Mouse (Mus musculus) CH12.LX (cell line): ENCODE results near the gene Gm15557. TPM values are rescaled to one million over a fixed set of nuclear protein-coding genes. Genes with fewer than 3 reads are reported as not detected.

ENCODE experiments used
- DNase-seq: peaks from one replicate; pipeline ENCODE4 v3.0.0-alpha.2; 2013; ENCODE audit errors: extremely low read depth
- H3K27ac ChIP-seq: 2 replicates; pipeline ENCODE4 v1.5.1; 2012; ENCODE audit warnings: low read depth, mild to moderate bottlenecking, control low read depth, moderate library complexity; ENCODE audit not compliant: insufficient read depth
- H3K27me3 ChIP-seq: replicated peaks from 2 replicates; pipeline ENCODE3; 2012; ENCODE audit warnings: inconsistent platforms
- H3K36me3 ChIP-seq, 2 experiments: replicated peaks in 1 of 2; 2 replicates each; pipeline versions ENCODE3 to v1.6.1; 2012; ENCODE audit warnings: inconsistent platforms in 1 of 2, low read length in 1 of 2, mild to moderate bottlenecking in 1 of 2, mixed read lengths in 1 of 2, moderate library complexity in 1 of 2; ENCODE audit not compliant: control insufficient read depth in 1 of 2, insufficient read depth in 1 of 2
- H3K4me1 ChIP-seq, 2 experiments: 2 replicates each; pipeline ENCODE4 v1.6.1; 2012; ENCODE audit warnings: inconsistent platforms in 1 of 2, moderate library complexity in 1 of 2; ENCODE audit not compliant: insufficient read depth in 2 of 2, control insufficient read depth in 1 of 2
- H3K4me2 ChIP-seq: 2 replicates; pipeline ENCODE4 v1.6.1; 2012; ENCODE audit warnings: low read depth, mild to moderate bottlenecking, control low read depth; ENCODE audit not compliant: poor library complexity, insufficient read depth, severe bottlenecking
- H3K4me3 ChIP-seq, 3 experiments: fragments of 150-350 bp in 1 of 3; sonication (generic) in 1 of 3; replicated peaks in 1 of 3; 2 replicates each; pipeline versions ENCODE3 to v1.5.1; 2011 to 2012; ENCODE audit warnings: low read depth in 2 of 3, low read length in 2 of 3, mild to moderate bottlenecking in 2 of 3, moderate library complexity in 2 of 3, control low read depth in 1 of 3, improper control_type of control experiment in 1 of 3, inconsistent platforms in 1 of 3, mixed read lengths in 1 of 3; ENCODE audit not compliant: poor library complexity in 1 of 3
- H3K79me2 ChIP-seq: replicated peaks from 2 replicates; pipeline ENCODE4 v1.6.1; 2012; ENCODE audit warnings: mild to moderate bottlenecking, moderate library complexity; ENCODE audit not compliant: control insufficient read depth, poor library complexity, insufficient read depth, severe bottlenecking; ENCODE audit errors: extremely low read depth
- H3K9ac ChIP-seq: 2 replicates; pipeline ENCODE4 v1.6.1; 2012; ENCODE audit warnings: low read depth, mild to moderate bottlenecking, control low read depth, moderate library complexity; ENCODE audit not compliant: insufficient read depth
- H3K9me3 ChIP-seq: replicated peaks from 2 replicates; pipeline ENCODE3; 2012; ENCODE audit warnings: low read length, inconsistent platforms, mixed read lengths
- BHLHE40 ChIP-seq: IDR thresholded peaks from 2 replicates; pipeline ENCODE4 v1.6.1; 2011; ENCODE audit warnings: mild to moderate bottlenecking, low read depth, low read length, improper control_type of control experiment
- CHD1 ChIP-seq: IDR thresholded peaks from 2 replicates; pipeline ENCODE4 v1.6.1; 2012; ENCODE audit warnings: low read depth, low read length, improper control_type of control experiment, inconsistent platforms
- CTCF ChIP-seq, 2 experiments: IDR thresholded peaks in 1 of 2; conservative IDR thresholded peaks in 1 of 2; 2 replicates each; pipeline ENCODE4 v1.5.1; 2011 to 2012; ENCODE audit warnings: low read depth in 2 of 2, low read length in 2 of 2, improper control_type of control experiment in 1 of 2, inconsistent platforms in 1 of 2, mild to moderate bottlenecking in 1 of 2, moderate library complexity in 1 of 2
- E2F4 ChIP-seq: IDR thresholded peaks from 2 replicates; pipeline ENCODE4 v1.6.1; 2011; ENCODE audit warnings: low read depth, low read length, improper control_type of control experiment; ENCODE audit not compliant: insufficient replicate concordance
- ELF1 ChIP-seq: IDR thresholded peaks from 2 replicates; pipeline ENCODE4 v1.6.1; 2014; ENCODE audit warnings: low read depth, mild to moderate bottlenecking, inconsistent platforms, low read length, improper control_type of control experiment
- EP300 ChIP-seq: IDR thresholded peaks from 2 replicates; pipeline ENCODE4 v1.6.1; 2011; ENCODE audit warnings: low read length, improper control_type of control experiment
- ETS1 ChIP-seq: conservative IDR thresholded peaks from 2 replicates; pipeline ENCODE4 v1.6.1; 2012; ENCODE audit warnings: low read depth, mild to moderate bottlenecking, inconsistent platforms, low read length, improper control_type of control experiment, moderate library complexity
- GABPA ChIP-seq: IDR thresholded peaks from 2 replicates; pipeline ENCODE4 v1.6.1; 2012; ENCODE audit warnings: low read depth, low read length, improper control_type of control experiment, inconsistent platforms; ENCODE audit not compliant: insufficient replicate concordance
- HCFC1 ChIP-seq: IDR thresholded peaks from 2 replicates; pipeline ENCODE4 v1.6.1; 2012; ENCODE audit warnings: low read depth, mild to moderate bottlenecking, inconsistent platforms, low read length, improper control_type of control experiment
- JUN ChIP-seq: IDR thresholded peaks from 2 replicates; pipeline ENCODE4 v1.6.1; 2011; ENCODE audit warnings: low read depth, mild to moderate bottlenecking, low read length, improper control_type of control experiment, moderate library complexity; ENCODE audit not compliant: insufficient read depth
- JUND ChIP-seq: conservative IDR thresholded peaks from 2 replicates; pipeline ENCODE4 v1.6.1; 2011; ENCODE audit warnings: low read depth, low read length, improper control_type of control experiment
- KAT2A ChIP-seq: IDR thresholded peaks from 2 replicates; pipeline ENCODE4 v1.6.1; 2012; ENCODE audit warnings: low read length, improper control_type of control experiment, inconsistent platforms; ENCODE audit not compliant: insufficient replicate concordance
- MAFK ChIP-seq: IDR thresholded peaks from 2 replicates; pipeline ENCODE4 v1.6.1; 2011; ENCODE audit warnings: low read length, improper control_type of control experiment; ENCODE audit not compliant: insufficient replicate concordance
- MAX ChIP-seq: IDR thresholded peaks from 2 replicates; pipeline ENCODE4 v1.6.1; 2011; ENCODE audit warnings: low read length, improper control_type of control experiment
- MAZ ChIP-seq: IDR thresholded peaks from 2 replicates; pipeline ENCODE4 v1.6.1; 2012; ENCODE audit warnings: low read depth, mild to moderate bottlenecking, inconsistent platforms, low read length, improper control_type of control experiment, moderate library complexity
- MXI1 ChIP-seq: IDR thresholded peaks from 2 replicates; pipeline ENCODE4 v1.6.1; 2011; ENCODE audit warnings: mild to moderate bottlenecking, low read depth, low read length, improper control_type of control experiment
- MYC ChIP-seq: IDR thresholded peaks from 2 replicates; pipeline ENCODE4 v1.6.1; 2011; ENCODE audit warnings: low read depth, mild to moderate bottlenecking, improper control_type of control experiment, low read length
- NELFE ChIP-seq: IDR thresholded peaks from 2 replicates; pipeline ENCODE4 v1.6.1; 2011; ENCODE audit warnings: low read depth, low read length, improper control_type of control experiment
- NRF1 ChIP-seq: IDR thresholded peaks from 2 replicates; pipeline ENCODE4 v1.6.1; 2014; ENCODE audit warnings: low read depth, mild to moderate bottlenecking, inconsistent platforms, low read length, improper control_type of control experiment, moderate library complexity
- POLR2A ChIP-seq: IDR thresholded peaks from 2 replicates; pipeline ENCODE4 v1.6.1; 2011; ENCODE audit warnings: low read depth, mild to moderate bottlenecking, improper control_type of control experiment, low read length
- RAD21 ChIP-seq: IDR thresholded peaks from 2 replicates; pipeline ENCODE4 v1.6.1; 2011; ENCODE audit warnings: low read depth, mild to moderate bottlenecking, low read length, improper control_type of control experiment, moderate library complexity
- SIN3A ChIP-seq: IDR thresholded peaks from 2 replicates; pipeline ENCODE4 v1.6.1; 2012; ENCODE audit warnings: low read length, improper control_type of control experiment, inconsistent platforms
- SMC3 ChIP-seq: IDR thresholded peaks from 2 replicates; pipeline ENCODE4 v1.6.1; 2011; ENCODE audit warnings: low read depth, low read length, improper control_type of control experiment
- TBP ChIP-seq: conservative IDR thresholded peaks from 2 replicates; pipeline ENCODE4 v1.6.1; 2011; ENCODE audit warnings: low read depth, low read length, improper control_type of control experiment
- TCF12 ChIP-seq: IDR thresholded peaks from 2 replicates; pipeline ENCODE4 v1.6.1; 2014; ENCODE audit warnings: low read depth, mild to moderate bottlenecking, inconsistent platforms, low read length, improper control_type of control experiment
- UBTF ChIP-seq: IDR thresholded peaks from 2 replicates; pipeline ENCODE4 v1.6.1; 2012; ENCODE audit warnings: low read depth, mild to moderate bottlenecking, inconsistent platforms, low read length, improper control_type of control experiment, moderate library complexity
- USF2 ChIP-seq: conservative IDR thresholded peaks from 2 replicates; pipeline ENCODE4 v1.6.1; 2011; ENCODE audit warnings: low read depth, low read length, improper control_type of control experiment
- ZC3H11A ChIP-seq: IDR thresholded peaks from 2 replicates; pipeline ENCODE4 v1.6.1; 2012; ENCODE audit warnings: low read depth, mild to moderate bottlenecking, inconsistent platforms, low read length, improper control_type of control experiment
- ZKSCAN1 ChIP-seq: IDR thresholded peaks from 2 replicates; pipeline ENCODE4 v1.6.1; 2012; ENCODE audit warnings: low read depth, inconsistent platforms, low read length, improper control_type of control experiment, borderline replicate concordance
- dilution Hi-C: fragments of 300-500 bp; cut with MboI; formaldehyde crosslinking; loops from 2 replicates; pipeline ENCODE4 v1.14.3; 2020; ENCODE audit warnings: low sequenced_read_pairs; ENCODE audit not compliant: extremely low pct_unique_long_range_greater_than_20kb, extremely low pct_ligation_motif_present
- in situ Hi-C: fragments of 300-500 bp; cut with MboI; formaldehyde crosslinking; loops from 3 replicates; pipeline ENCODE4 v1.14.3; 2019; ENCODE audit warnings: low sequenced_read_pairs, low pct_ligation_motif_present, low pct_unique_long_range_greater_than_20kb, mixed read lengths
- polyA plus RNA-seq: library from polyadenylated mRNA; unstranded; fragments of >175 nt; gene quantifications from 2 replicates; pipeline ENCODE4 v1.2.1, GENCODE M21; 2012; ENCODE audit warnings: low read depth; ENCODE audit not compliant: insufficient read length
- total RNA-seq, 2 experiments: library from RNA; depleted of rRNA; stranded (reverse); fragments of 300-350 nt in 1 of 2; fragments of >200 nt in 1 of 2; gene quantifications; 2 replicates each; pipeline ENCODE4 v1.2.3; 2012 to 2014

Gm15557 gene
- total and polyA plus RNA-seq, 3 experiments = not detected

GRCm38 (mm10) chr2:155945580-155945979 is 5.1 kb downstream of the Gm15557 start:
- H3K27ac ChIP-seq = no peak overlapping the region
- H3K79me2 ChIP-seq = no peaks in the 10 kb centered on the region
- H3K9me3 ChIP-seq = no peaks in the 10 kb centered on the region
- H3K36me3 ChIP-seq = no peaks in the 10 kb centered on the region
- H3K4me2 ChIP-seq = no peak overlapping the region
- no peaks in the 10 kb centered on the region; a peak in 1 of 4 replicates for H3K4me1 ChIP-seq
- DNase-seq = no peak
- in situ Hi-C loops (loop anchor here (25.0 kb wide), 1 partner anchor 258 kb away; the partner anchor contains the start of gene Trpc4ap), dilution Hi-C loops (no loop called here)
- TF ChIP-seq USF2 (no peak), KAT2A (no peak), UBTF (no peak), SMC3 (no peak), ETS1 (no peak), MYC (no peak), CHD1 (no peak)
- H3K9ac ChIP-seq = no peak overlapping the region
- H3K27me3 ChIP-seq = peaks cover 1% of the 10 kb centered on the region
- no peak overlapping the region for H3K4me3 ChIP-seq

GRCm38 (mm10) chr2:155946069-155946468 is 5.5 kb downstream of the Gm15557 start:
- H3K36me3 ChIP-seq = no peaks in the 10 kb centered on the region
- H3K9me3 ChIP-seq = no peaks in the 10 kb centered on the region
- H3K27me3 ChIP-seq = peaks cover 1% of the 10 kb centered on the region
- H3K27ac ChIP-seq = no peak overlapping the region
- H3K9ac ChIP-seq = no peak overlapping the region
- H3K79me2 ChIP-seq = no peaks in the 10 kb centered on the region
- peak; percentile 67 for DNase-seq
- in situ Hi-C loops = loop anchor here (25.0 kb wide), 1 partner anchor 259 kb away; the partner anchor contains the start of gene Trpc4ap
- no peak overlapping the region for H3K4me2 ChIP-seq
- dilution Hi-C loops = no loop called here
- TF ChIP-seq NRF1 = no peak
- TF ChIP-seq EP300 = no peak
- TF ChIP-seq NELFE = no peak
- no peak for TF ChIP-seq TCF12
- no peak for TF ChIP-seq MAZ
- peak; percentile 10; the same call in 1 of the 2 replicates for TF ChIP-seq ZC3H11A
- TF ChIP-seq RAD21 = peak; percentile 93
- TF ChIP-seq SMC3 = peak; percentile 78
- TF ChIP-seq MAFK = no peak
- peak; percentile 77 to 96 for TF ChIP-seq CTCF (conservative IDR thresholded peaks at IDR 0.05 in 1 of 2, IDR thresholded peaks at IDR 0.05 in 1 of 2; ENCODE audit: low read depth in 2 of 2, low read length in 2 of 2)
- TF ChIP-seq MYC = no peak
- no peak for TF ChIP-seq TBP
- TF ChIP-seq USF2 = no peak
- no peak for TF ChIP-seq JUN
- no peak for TF ChIP-seq JUND
- TF ChIP-seq HCFC1 = no peak
- no peak for TF ChIP-seq MAX
- TF ChIP-seq BHLHE40 = no peak
- TF ChIP-seq ZKSCAN1 = no peak
- no peak for TF ChIP-seq ELF1
- TF ChIP-seq GABPA = no peak
- no peak for TF ChIP-seq SIN3A
- peak; percentile 84; the same call in 1 of the 2 replicates for TF ChIP-seq E2F4
- no peak for TF ChIP-seq MXI1
- TF ChIP-seq POLR2A = no peak
- TF ChIP-seq, all 38 proteins: peak for 5
- no peak overlapping the region for H3K4me3 ChIP-seq
- no peaks in the 10 kb centered on the region; a peak in 1 of 4 replicates for H3K4me1 ChIP-seq
